Mouse (Mus musculus) intestine, postnatal 0 days (tissue): ENCODE data around the gene Tmcc1. TPM values are rescaled to one million over a fixed set of nuclear protein-coding genes. Genes with fewer than 3 reads are reported as not detected.

Experiments used
- ATAC-seq: fragments of 200-750 bp; cut with Nextera tagmentation; 2 replicates; pipeline ENCODE4 v1.8.0; 2017; ENCODE audit warnings: mild to moderate bottlenecking, moderate TSS enrichment, moderate library complexity
- H3K27ac ChIP-seq: fragments of 300-500 bp; sonication (generic); 2 replicates; pipeline ENCODE4 v1.5.1; 2014; ENCODE audit warnings: mild to moderate bottlenecking, low read depth, low read length, moderate library complexity
- H3K27me3 ChIP-seq: fragments of 300-500 bp; sonication (generic); replicated peaks from 2 replicates; pipeline ENCODE4 v1.6.1; 2014; ENCODE audit warnings: low read length, mixed read lengths; ENCODE audit not compliant: control insufficient read depth, insufficient read depth
- H3K36me3 ChIP-seq: fragments of 300-500 bp; sonication (generic); 2 replicates; pipeline ENCODE4 v1.6.1; 2014; ENCODE audit warnings: mild to moderate bottlenecking, moderate library complexity; ENCODE audit not compliant: control insufficient read depth, insufficient read depth
- H3K4me1 ChIP-seq: fragments of 300-500 bp; sonication (generic); replicated peaks from 2 replicates; pipeline ENCODE4 v1.6.1; 2014; ENCODE audit warnings: antibody characterized with exemption, low read length, mixed read lengths; ENCODE audit not compliant: control insufficient read depth, insufficient read depth
- H3K4me2 ChIP-seq: fragments of 300-500 bp; sonication (generic); replicated peaks from 2 replicates; pipeline ENCODE4 v1.6.1; 2014; ENCODE audit warnings: low read depth, mild to moderate bottlenecking, moderate library complexity
- H3K4me3 ChIP-seq: fragments of 300-500 bp; sonication (generic); 2 replicates; pipeline ENCODE4 v1.5.1; 2014; ENCODE audit warnings: low read depth, low read length
- H3K9ac ChIP-seq: fragments of 300-500 bp; sonication (generic); 2 replicates; pipeline ENCODE4 v1.6.1; 2014; ENCODE audit warnings: mild to moderate bottlenecking, low read depth, low read length
- H3K9me3 ChIP-seq: fragments of 300-500 bp; sonication (generic); 2 replicates; pipeline ENCODE4 v1.6.1; 2016; ENCODE audit warnings: mixed run types; ENCODE audit not compliant: control insufficient read depth
- CTCF ChIP-seq: sonication (generic); IDR thresholded peaks from 2 replicates; pipeline ENCODE4 v1.5.1; 2016; ENCODE audit warnings: low read depth, mild to moderate bottlenecking, control low read depth, antibody characterized with exemption, moderate library complexity
- WGBS: fragments of 180-500 bp; shearing (Covaris S2); extraction: QIAGEN DNeasy Blood & Tissue Kit; methylation state at CpG from one replicate; pipeline ENCODE4 v1.1.7; 2014; 5-methylcytosine and 5-hydroxymethylcytosine counted together
- polyA plus RNA-seq: library from polyadenylated mRNA; unstranded; fragments of >200 nt; fragmentation: Nextera tagmentation; extraction: Ambion mirVana; gene quantifications from 2 replicates; pipeline ENCODE4 v1.2.1, GENCODE M21; 2015

Tmcc1 gene
- polyA plus RNA-seq, 1 experiment from 2014 or later, result 8.0 TPM

GRCm38 (mm10) chr6:116009426-116009825 lies 183.9 kb downstream of the Tmcc1 start:
- no peak for TF ChIP-seq CTCF
- Histone ChIP-seq H3K36me3 (no peaks in the 10 kb centered on the region), H3K4me1 (no peaks in the 10 kb centered on the region), H3K4me3 (no peak overlapping the region), H3K4me2 (no peak overlapping the region), H3K27ac (no peak overlapping the region), H3K27me3 (no peaks in the 10 kb centered on the region), H3K9me3 (no peaks in the 10 kb centered on the region), H3K9ac (no peak overlapping the region)
- peak; percentile 32; the same call in 1 of the 2 replicates for ATAC-seq
- WGBS, result 44% methylated on average over 12 of the region's 12 CpGs

GRCm38 (mm10) chr6:116007561-116008173 lies 185.6 kb downstream of the Tmcc1 start:
- no peak overlapping the region for H3K27ac ChIP-seq
- H3K4me2 ChIP-seq, result no peak overlapping the region
- no peaks in the 10 kb centered on the region for H3K9me3 ChIP-seq
- H3K4me1 ChIP-seq, result no peaks in the 10 kb centered on the region
- no peak overlapping the region for H3K4me3 ChIP-seq
- H3K36me3 ChIP-seq, result no peaks in the 10 kb centered on the region
- peak; percentile 87 for TF ChIP-seq CTCF
- ATAC-seq, result no peak; the same call in 1 of the 2 replicates
- no peak overlapping the region for H3K9ac ChIP-seq
- WGBS, result 4% methylated on average over 6 of the region's 9 CpGs
- H3K27me3 ChIP-seq, result no peaks in the 10 kb centered on the region

GRCm38 (mm10) chr6:116006731-116007130 lies 186.6 kb downstream of the Tmcc1 start:
- Histone ChIP-seq H3K4me3 (no peak overlapping the region), H3K9ac (no peak overlapping the region), H3K4me2 (no peak overlapping the region), H3K4me1 (no peaks in the 10 kb centered on the region), H3K9me3 (no peaks in the 10 kb centered on the region), H3K36me3 (no peaks in the 10 kb centered on the region), H3K27me3 (no peaks in the 10 kb centered on the region), H3K27ac (no peak overlapping the region)
- 27% methylated on average over 9 of the region's 9 CpGs for WGBS
- no peak for ATAC-seq
- no peak for TF ChIP-seq CTCF

GRCm38 (mm10) chr6:116005959-116006288 lies 187.4 kb downstream of the Tmcc1 start:
- H3K27me3 ChIP-seq, result no peaks in the 10 kb centered on the region
- WGBS, result 92% methylated on average over 4 of the region's 4 CpGs

GRCm38 (mm10) chr6:116005275-116005958 lies 187.9 kb downstream of the Tmcc1 start:
- H3K9me3 ChIP-seq, result no peaks in the 10 kb centered on the region
- no peak for ATAC-seq
- no peak overlapping the region for H3K4me3 ChIP-seq
- H3K27ac ChIP-seq, result no peak overlapping the region
- no peak overlapping the region for H3K9ac ChIP-seq
- no peak overlapping the region for H3K4me2 ChIP-seq
- H3K4me1 ChIP-seq, result no peaks in the 10 kb centered on the region
- no peak for TF ChIP-seq CTCF
- WGBS, result 74% methylated on average over 17 of the region's 17 CpGs
- no peaks in the 10 kb centered on the region for H3K27me3 ChIP-seq
- no peaks in the 10 kb centered on the region for H3K36me3 ChIP-seq

More at GRCm38 (mm10) chr6:116005959-116006288, 187.4 kb downstream of the Tmcc1 start:
- no peak for ATAC-seq
- Histone ChIP-seq H3K9me3 (no peaks in the 10 kb centered on the region), H3K4me3 (no peak overlapping the region), H3K36me3 (no peaks in the 10 kb centered on the region), H3K4me1 (no peaks in the 10 kb centered on the region), H3K4me2 (no peak overlapping the region), H3K27ac (no peak overlapping the region), H3K9ac (no peak overlapping the region)
- no peak for TF ChIP-seq CTCF

GRCm38 (mm10) chr6:116004716-116005115 lies 188.6 kb downstream of the Tmcc1 start:
- Histone ChIP-seq H3K9me3 (no peaks in the 10 kb centered on the region), H3K9ac (no peak overlapping the region), H3K27ac (peak overlapping the region; percentile 28; the same call in 1 of the 2 replicates), H3K4me3 (no peak overlapping the region), H3K4me2 (no peak overlapping the region), H3K4me1 (no peaks in the 10 kb centered on the region), H3K27me3 (no peaks in the 10 kb centered on the region), H3K36me3 (no peaks in the 10 kb centered on the region)
- TF ChIP-seq CTCF, result no peak
- 89% methylated on average over 6 of the region's 6 CpGs for WGBS
- no peak for ATAC-seq
